Mouse (Mus musculus) megakaryocyte, embryonic 14.5 days (primary cell): ENCODE measurements at regions not wholly inside any gene's neighbourhood (a gene's known extent, or its start where the extent isn't known, plus 50 kb on each side); places are given as distances from the start of the nearest gene placed in this dataset.

Experiments
- H3K27me3 ChIP-seq: replicated peaks from 2 replicates; pipeline ENCODE3; 2012; ENCODE audit warnings: inconsistent platforms
- H3K36me3 ChIP-seq: replicated peaks from 2 replicates; pipeline ENCODE3; 2012; ENCODE audit warnings: low read length, inconsistent platforms, mixed read lengths
- H3K4me1 ChIP-seq: 2 replicates; pipeline ENCODE4 v1.6.1; 2012; ENCODE audit warnings: inconsistent platforms
- H3K4me3 ChIP-seq: replicated peaks from 2 replicates; pipeline ENCODE3; 2012; ENCODE audit warnings: moderate library complexity, mild to moderate bottlenecking, inconsistent platforms
- H3K9me3 ChIP-seq: 2 replicates; pipeline ENCODE4 v1.6.1; 2012; ENCODE audit warnings: inconsistent platforms
- FLI1 ChIP-seq: IDR thresholded peaks from 2 replicates; pipeline ENCODE4 v1.6.1; 2012; ENCODE audit warnings: low read length, inconsistent platforms, mixed read lengths
- GATA1 ChIP-seq: IDR thresholded peaks from 3 replicates; pipeline ENCODE4 v1.6.1; 2012; ENCODE audit warnings: mixed read lengths, low read length, inconsistent platforms, borderline replicate concordance

DNA sequence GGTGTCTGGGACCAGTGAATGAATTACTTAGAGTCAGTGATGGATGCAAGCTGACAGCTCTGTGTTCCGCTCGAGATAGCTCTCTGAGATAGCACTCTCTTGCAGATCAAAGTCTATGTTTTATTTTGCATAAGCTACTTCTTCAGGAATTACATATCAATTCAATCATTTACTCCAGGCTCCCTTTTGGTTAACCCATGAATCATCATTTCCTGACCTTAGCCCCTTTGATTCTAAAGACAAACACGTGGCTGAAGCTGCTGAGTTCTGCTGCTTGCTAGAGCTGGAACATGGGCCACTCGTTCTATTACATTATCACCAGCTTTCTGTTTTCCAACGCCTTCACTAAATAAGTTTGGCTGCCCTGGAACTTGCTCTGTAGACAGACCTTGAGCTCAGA is 343.2 kb downstream of the Gm49356 start:
- TF ChIP-seq FLI1 (no peak), GATA1 (no peak)
- H3K36me3 ChIP-seq = no peaks in the 10 kb centered on the region
- H3K27me3 ChIP-seq = peaks cover 2% of the 10 kb centered on the region
- H3K4me3 ChIP-seq = no peak overlapping the region
- H3K9me3 ChIP-seq = peaks cover 47% of the 10 kb centered on the region
- H3K4me1 ChIP-seq = peaks cover 9% of the 10 kb centered on the region

DNA sequence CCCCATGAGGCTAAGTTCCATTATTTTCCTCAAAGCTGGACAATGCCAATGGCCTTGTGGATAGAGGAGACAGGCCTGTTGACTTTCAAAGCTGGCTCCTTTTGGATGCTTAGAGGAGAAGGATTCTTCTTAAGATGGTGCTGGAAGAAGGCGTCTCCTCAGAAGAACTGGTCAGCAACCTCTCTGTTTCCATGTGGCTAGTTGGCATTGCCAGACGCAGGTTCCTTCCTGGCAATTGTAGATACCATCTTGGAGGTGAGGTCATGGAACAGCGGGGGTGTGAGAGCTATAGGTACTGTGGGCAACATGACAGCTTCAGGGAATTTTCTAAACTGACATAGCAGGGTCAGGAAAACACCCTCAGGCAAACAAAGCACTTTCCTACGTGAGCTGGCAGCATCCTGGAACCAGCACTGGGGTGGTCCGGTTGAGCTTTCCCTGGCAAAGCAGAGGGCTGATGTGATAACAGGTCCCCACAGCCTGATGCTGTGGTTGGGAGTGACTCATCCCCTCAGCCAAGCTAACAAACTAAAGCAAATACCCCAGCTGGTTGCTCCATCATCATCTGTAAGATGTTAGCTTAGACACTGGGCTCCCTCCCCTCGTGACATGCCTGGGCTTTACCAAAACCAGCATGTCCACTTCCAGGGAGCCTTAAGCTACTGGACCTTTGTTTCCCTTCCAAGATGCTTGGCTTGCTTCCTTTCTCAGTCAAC is 348.5 kb downstream of the Gm49356 start:
- TF ChIP-seq GATA1 (no peak), FLI1 (no peak)
- Histone ChIP-seq H3K9me3 (peaks cover 13% of the 10 kb centered on the region), H3K27me3 (peaks cover 13% of the 10 kb centered on the region), H3K4me3 (no peak overlapping the region), H3K36me3 (no peaks in the 10 kb centered on the region), H3K4me1 (peaks cover 7% of the 10 kb centered on the region; the same call in 1 of the 2 replicates)

DNA sequence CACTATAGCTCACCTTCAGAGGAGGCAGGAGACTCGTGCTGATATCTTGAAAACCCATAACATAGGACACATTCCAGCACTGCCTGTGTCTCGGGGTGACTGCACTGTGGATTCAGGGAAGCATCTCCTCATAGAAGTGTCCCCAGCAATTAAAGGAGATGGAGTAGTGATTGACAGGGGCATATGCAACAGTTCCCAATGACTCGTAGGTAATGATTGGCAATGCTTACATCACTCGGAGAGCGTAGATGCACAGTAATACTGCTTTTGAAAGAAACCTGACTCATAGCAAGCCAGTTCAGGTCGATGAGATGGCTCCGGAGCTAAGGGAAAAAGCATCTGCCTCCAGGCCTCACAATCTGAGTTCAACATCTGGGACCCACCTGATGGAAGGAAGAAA is 352.7 kb downstream of the Gm49356 start:
- Histone ChIP-seq H3K4me1 (peaks cover 20% of the 10 kb centered on the region), H3K9me3 (no peaks in the 10 kb centered on the region), H3K36me3 (no peaks in the 10 kb centered on the region), H3K4me3 (no peak overlapping the region), H3K27me3 (peaks cover 11% of the 10 kb centered on the region)
- TF ChIP-seq FLI1 (no peak), GATA1 (no peak)

DNA sequence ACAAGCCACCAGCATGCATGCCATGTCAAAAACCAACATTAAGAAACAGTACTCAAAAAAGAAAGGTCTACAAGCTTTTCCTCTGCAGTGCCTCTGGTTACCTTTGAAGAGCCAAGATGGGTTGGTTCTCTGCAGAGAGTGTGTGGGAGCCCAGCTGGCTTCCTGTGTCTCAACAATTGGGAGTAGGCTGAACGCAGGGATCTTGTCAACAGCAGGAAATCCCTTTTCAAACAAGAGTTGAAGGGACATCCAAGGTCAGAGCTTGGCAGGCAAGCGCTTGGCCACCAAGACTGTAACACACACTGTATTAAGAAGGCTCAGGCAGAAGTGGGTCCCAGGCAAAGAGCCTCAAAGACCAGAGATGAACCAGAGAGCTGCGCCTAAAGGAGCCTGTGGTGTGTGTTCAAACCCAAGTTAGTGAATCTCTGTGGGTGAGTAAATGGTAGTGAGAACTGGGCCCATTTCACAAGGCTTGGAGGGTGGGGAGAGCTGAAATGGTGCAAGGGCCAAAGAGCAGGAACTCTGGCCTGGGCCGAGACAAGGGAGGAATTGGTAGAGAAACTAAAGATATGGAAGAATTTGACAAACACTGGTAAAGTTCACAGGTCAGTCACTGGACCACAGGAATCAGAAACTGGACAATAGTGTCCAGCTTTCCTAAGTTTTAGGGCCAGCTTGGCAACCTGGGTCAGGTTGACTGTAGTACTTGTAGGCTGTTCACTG is 357.0 kb downstream of the Gm49356 start:
- TF ChIP-seq GATA1 (no peak), FLI1 (no peak)
- Histone ChIP-seq H3K27me3 (peaks cover 2% of the 10 kb centered on the region), H3K4me3 (no peak overlapping the region), H3K36me3 (no peaks in the 10 kb centered on the region), H3K9me3 (no peaks in the 10 kb centered on the region), H3K4me1 (peaks cover 48% of the 10 kb centered on the region)

GRCm38 (mm10) chr15:59248477-59249260 is 359.6 kb downstream of the Gm49356 start:
- Histone ChIP-seq H3K4me3 (no peak overlapping the region), H3K36me3 (no peaks in the 10 kb centered on the region), H3K27me3 (no peaks in the 10 kb centered on the region), H3K9me3 (no peaks in the 10 kb centered on the region), H3K4me1 (peaks cover 68% of the 10 kb centered on the region)
- TF ChIP-seq FLI1 (no peak), GATA1 (no peak; the same call in 2 of the 3 replicates)

- Histone ChIP-seq H3K4me3 (no peak overlapping the region), H3K36me3 (no peaks in the 10 kb centered on the region), H3K9me3 (no peaks in the 10 kb centered on the region), H3K4me1 (peaks cover 74% of the 10 kb centered on the region), H3K27me3 (peaks cover 6% of the 10 kb centered on the region)
- TF ChIP-seq GATA1 (no peak), FLI1 (no peak)
Measured at GRCm38 (mm10) chr15:59261380-59261779, 372.3 kb downstream of the Gm49356 start.

DNA sequence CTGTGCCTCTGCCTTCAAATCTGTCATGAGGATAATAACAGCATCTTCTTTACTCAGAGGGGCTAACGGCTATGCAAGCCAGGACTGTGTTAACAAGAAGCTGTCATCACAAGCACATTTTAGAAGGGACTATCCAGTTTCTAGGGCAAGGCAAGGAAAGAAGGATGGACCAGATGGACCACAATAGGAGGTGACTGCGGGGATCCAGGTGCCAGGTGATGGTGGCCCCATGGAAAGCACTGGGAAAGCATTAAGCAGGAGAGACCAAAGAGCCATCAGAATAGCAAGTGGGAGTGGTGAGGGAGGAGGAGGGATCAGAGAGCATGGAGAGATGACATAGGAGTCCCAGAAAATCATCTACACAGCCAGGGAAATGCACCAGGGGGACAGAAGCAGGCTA is 373.3 kb downstream of the Gm49356 start:
- Histone ChIP-seq H3K27me3 (peaks cover 6% of the 10 kb centered on the region), H3K9me3 (no peaks in the 10 kb centered on the region), H3K36me3 (no peaks in the 10 kb centered on the region), H3K4me1 (peaks cover 71% of the 10 kb centered on the region), H3K4me3 (peak overlapping the region; percentile 86)
- TF ChIP-seq FLI1 = no peak
- TF ChIP-seq GATA1 = no peak

- TF ChIP-seq GATA1 (no peak), FLI1 (peak; percentile 46; the same call in 1 of the 2 replicates)
- H3K27me3 ChIP-seq = peaks cover 4% of the 10 kb centered on the region
- no peaks in the 10 kb centered on the region for H3K9me3 ChIP-seq
- H3K4me1 ChIP-seq = peaks cover 59% of the 10 kb centered on the region
- peak overlapping the region; percentile 86 for H3K4me3 ChIP-seq
- H3K36me3 ChIP-seq = no peaks in the 10 kb centered on the region
Measured at GRCm38 (mm10) chr15:59263433-59264328, 374.6 kb downstream of the Gm49356 start.
